Mouse (Mus musculus) layer of hippocampus, postnatal 14 days (tissue): ENCODE results near the gene Nos1ap. TPM values are rescaled to one million over a fixed set of nuclear protein-coding genes. Genes with fewer than 3 reads are reported as not detected.

Experiments used
- DNase-seq, 2 experiments: peaks; one replicate each; pipeline ENCODE4 v3.0.0; 2021 to 2022; ENCODE audit warnings: low spot score in 2 of 2, mixed read lengths in 1 of 2
- total RNA-seq, 2 experiments: library from RNA; stranded (reverse); gene quantifications; 2 replicates each; pipeline ENCODE4 v1.2.3; 2021

Nos1ap gene
- total RNA-seq, 2 experiments from 2014 or later = 127 to 160 TPM

DNA sequence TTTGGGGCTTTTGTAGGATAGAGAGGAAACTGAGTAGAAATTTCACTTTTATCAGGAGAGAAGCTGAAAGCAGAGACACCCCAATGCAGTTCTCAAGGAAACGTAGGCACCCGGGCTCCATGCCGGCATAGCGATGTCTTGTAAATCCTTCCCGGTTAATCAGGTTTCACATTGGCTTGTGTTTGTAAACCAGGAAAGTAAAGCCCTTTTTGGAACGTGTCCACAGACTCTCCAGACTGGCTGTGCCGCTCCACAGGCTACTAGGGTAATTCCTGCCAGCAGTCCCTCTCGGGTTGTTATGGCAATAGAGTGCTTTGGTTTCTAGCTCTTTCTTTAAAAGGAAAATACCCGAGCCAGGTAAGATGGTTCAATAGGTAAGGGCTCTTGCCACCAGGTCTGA, 40.6 kb downstream of the Nos1ap start:
- DNase-seq = peak; percentile 48 to 71

DNA sequence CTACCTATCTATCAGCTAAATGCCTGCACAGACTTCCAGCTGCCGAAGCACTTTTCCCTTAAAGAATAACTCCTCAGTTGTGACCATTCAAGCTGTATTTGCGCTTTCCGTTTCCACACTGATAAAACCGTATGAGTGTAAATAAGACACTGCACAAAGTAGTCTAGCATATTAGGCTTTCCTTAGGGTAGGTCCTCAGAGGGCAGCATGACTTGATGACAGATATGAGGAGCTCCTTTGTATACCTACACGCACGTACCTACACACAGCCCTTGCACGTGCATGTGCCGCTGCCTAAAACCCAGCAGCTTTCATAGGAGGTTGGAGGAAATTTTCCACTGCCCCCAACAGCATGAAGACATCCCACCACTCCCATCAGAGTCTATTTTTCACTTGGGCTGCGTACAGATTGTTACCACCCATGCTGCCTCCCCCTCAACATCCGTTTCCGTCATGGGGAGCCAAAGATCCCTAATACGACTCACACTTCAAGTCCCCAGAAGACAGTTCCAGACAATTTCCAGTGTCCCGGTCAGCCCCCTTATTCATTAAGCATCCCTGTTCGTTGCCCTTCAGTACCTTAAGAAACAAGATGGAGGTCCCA, 41.4 kb downstream of the Nos1ap start:
- peak; percentile 39 to 69 for DNase-seq

DNA sequence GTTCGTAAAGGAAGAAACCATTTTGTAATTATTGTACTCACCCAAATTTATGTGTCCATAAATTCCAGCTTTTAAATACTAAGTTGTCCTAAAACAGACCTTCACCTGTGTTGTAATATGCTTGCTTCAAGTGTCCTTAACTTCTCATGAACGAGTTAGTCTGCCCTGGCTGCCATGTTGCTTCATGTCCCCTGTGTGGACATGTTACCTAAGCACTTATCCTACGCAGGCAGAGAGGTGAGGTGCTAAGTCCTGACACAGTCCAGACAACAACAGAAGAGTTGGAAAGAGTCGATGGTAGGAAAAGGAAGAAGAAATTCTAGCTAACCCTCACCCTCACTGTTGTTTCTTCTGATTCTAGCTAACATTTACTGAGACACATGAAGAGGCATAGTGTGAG, 43.4 kb downstream of the Nos1ap start:
- no peak for DNase-seq

DNA sequence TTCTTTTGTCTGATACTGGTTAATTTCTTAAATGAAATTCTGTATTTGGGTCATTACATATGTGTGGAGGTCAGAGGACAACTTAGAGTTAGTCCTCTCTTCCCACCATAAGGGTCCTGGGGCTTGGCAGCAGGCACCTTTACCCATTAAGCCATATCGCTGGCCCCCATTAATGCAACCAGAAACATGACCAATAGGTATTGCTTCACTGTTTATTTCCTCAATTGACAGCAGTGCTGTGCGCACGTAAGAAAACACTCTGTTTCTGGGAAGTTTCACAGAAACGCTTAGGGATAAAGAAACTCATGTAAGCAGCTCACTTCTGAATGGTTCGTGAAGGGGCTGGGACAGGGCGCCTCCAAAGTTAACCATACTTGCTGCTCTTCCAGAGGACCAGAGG, 44.4 kb downstream of the Nos1ap start:
- no peak for DNase-seq

DNA sequence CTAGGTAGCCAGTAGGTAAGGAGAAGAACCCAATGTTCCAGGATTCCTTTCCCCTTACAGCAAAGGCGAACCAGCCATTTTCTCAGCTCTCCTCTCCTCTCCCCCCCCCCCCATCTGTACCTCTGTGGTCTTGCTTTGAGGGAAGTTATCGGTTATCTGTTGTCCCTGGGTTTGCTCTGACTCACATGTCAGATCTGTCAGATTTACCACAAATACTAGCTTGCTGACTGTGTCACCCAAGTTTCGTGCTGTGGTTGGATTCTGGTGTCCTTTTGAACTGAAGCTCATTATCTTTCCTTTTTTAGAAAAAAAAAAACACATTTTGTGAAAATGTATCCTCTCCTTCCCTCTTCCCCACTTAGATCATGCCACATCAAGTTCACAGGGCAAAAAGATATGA, 50.2 kb downstream of the Nos1ap start:
- DNase-seq = no peak

DNA sequence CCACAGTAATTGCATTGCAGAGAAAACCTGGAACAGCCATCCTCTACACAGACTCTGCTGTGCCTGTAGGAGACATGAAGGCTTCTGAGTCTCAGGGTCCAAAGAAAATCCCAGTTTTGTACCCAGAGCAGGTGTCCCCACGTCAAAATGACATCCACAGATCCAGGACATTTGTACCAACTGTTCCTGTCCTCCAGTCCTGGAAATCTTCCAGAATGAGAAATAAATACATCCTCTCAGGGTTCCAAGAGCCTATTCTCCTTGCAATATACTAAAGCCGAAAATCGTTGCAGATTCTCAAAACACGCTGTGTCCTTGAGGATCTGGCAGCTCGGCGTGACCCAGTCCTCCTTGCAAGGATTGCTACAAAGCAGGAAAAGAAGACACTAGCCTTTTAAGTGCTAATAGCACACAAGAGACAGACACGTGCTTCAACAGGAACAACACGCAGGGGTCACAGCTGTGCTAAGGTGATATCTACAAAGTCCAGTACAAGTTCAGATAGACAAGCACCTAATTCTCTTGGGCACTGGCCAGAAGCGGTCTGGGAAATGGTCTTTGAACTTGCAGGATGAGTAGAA, 51.1 kb downstream of the Nos1ap start:
- peak in 1 of 2 experiments; percentile 44 for DNase-seq

DNA sequence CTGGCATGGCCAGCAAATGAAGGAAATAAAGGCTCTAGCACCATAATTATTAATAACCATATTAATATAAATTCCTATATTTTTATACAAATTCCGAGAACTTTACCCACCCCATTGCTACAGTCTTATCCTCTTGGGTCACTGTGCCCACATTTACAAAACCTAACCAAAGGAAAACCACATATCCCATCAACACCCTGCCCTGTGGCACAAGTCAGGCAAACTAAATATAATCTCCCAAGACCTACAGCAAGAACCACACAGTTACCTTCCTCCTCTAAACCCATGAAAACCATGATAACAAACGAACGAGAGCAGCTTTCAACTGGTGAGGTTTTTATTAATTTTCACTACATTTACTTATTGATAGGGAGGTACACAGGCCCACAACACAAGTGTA, 53.3 kb downstream of the Nos1ap start:
- no peak for DNase-seq

DNA sequence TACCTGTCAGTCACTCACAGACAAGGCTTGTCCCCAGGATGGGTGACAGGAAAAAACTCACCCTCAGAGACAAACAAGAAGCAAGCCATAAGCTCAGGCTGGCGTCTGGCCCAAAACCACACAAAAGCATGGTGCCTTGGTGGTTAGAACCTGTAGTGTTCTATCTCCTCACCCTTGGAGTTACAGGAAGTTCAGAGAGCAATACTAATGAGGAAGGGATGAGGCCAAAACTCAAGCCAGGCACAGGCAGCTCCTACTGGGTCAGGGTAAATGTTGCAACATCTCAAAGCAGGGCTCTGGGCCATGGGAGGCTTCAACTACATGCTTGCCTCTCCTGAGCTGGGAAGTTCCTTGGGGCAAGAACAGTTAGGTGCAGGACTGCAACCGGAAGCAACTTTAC, 54.4 kb downstream of the Nos1ap start:
- no peak for DNase-seq

DNA sequence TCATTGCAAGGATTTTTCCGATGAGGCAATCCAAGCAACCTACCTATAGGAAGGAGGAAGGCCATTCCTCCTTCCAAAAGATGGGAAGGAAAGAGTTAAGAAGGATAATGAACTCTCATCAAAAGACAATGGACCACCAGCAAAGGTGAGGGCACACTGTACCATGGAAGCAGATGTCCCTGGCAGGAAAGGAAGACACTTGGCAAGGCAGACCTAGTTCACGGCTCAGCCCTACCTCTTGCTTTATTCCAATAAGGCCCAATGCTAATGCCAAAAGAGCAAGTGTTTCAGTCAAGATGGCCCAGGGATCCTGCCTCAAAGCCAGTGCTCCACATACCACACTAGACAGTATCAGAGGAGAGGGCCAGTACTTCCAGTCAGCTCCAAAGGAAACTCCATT, 58.4 kb downstream of the Nos1ap start:
- DNase-seq = no peak

DNA sequence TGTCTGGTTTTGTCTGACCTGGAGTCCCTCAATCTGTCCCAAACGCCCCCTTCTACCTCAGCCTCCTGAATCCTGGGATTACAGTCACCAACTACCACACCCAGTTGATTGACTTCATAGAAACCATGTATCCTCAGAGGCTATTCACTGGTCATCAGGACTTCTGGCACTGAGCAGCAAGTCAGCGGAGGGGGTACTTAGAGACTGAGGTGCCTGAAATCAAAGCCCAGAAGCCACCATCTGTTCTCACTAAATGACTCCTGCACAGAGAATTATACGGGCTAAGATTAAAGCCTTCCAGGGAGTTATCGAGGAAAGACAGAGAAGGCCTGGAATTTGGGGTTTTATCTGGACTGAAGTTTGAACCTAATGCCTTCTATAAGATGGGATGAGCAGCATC, 59.2 kb downstream of the Nos1ap start:
- DNase-seq = no peak

DNA sequence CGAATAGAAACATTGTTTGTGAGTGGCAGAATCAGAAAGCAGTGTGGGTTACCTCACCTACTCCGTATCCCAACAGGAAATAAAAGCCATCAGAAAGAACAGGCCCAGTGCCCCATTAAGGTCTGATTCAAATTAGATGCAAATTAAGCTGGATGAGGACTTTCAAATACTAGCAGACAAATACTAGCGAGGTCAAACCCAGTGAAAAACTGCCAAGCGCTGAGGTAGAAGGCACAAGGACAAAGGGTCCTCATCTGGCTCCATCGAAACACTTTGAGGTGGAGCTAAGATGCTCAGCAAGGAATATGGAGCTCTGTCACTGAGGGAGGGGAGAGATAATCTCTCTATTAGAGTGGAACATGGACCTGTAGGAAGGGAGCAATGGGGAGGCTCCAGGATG, 66.8 kb downstream of the Nos1ap start:
- DNase-seq = no peak

DNA sequence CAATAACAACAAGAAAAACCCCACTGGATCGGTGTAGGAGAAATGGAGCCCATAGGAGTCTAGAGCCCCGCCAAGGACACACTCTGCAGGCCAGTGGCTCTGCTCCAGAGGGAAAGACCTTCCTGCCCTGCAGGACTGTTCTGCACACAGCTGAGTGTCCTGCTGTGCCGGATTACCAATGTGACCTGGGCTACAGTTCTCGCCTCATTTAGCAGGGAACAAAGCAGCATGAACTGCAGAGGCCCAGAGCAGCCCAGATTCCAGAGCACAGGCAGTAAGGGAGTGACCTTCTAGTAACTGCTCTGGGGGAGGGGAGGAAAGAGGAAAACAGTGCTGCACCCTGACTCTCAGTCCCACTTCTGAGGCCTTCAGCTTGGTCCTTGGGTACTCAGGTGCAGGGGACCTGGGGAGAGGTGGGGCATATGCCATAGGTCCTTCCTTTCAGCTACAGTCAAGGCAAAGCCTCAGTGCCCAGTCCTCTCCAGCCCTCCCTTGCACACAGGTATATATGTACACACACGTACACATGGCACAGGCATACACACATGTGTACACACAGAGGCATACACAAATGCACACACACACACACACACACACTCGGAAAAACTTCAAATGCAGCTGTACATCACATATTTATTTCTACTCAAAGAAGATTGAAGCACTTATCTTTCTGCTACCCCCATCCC, 68.0 kb downstream of the Nos1ap start:
- DNase-seq = no peak

DNA sequence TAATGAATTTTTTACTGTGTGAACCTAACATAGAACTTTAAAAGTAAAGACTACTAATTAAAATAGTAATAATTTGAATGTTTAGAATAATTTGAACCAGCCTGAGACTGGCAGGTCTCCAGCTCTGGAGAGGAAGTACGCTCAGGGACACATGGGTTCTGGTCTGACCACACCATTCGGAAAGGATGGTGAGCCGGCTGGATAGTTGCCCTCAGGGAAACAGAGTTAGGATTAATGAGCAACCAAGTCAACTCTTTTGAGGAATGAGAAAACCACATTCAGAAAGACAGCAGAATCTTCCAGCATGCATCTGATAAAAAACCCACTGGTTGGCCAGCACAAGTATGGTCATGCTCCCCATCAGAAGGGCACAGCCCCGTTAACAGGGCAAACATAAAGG, 69.5 kb downstream of the Nos1ap start:
- no peak for DNase-seq

DNA sequence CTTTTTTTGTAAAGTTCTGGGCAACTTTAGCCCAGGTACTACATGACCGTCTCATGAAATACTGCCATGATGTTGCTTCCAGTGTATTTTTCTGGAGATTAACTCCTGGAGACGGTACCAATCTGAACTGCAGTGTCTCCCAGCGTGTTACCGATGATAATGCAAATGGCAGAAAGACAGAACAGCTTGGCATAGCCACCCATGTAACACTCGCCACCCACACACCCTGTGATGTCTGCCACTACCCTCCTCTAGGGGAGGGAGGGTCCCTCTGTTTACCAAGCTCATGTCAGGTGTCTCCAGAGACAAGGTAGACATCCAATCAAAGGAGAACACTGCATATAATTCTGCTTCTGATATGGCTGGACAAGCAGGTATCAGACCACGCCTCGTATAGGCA, 70.0 kb downstream of the Nos1ap start:
- DNase-seq = no peak

DNA sequence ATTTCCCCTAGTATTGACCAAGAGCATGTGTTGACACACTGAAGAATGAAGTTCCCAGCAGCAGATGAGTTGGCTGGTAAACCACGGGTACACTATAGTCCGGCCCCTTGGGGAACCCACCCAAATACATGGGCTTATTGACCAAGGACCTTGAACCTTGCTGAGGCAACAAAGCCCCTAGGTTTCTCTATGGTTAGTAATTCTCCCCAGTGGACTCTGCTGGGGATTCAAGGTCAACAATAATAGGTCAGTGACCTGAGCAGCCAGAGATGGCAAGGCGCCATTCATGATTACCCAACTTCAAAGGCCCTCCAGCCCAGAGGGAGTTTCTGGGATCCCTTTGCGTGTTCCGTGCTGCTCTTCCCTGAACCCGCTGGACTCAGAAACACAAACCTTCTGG, 73.5 kb downstream of the Nos1ap start:
- no peak for DNase-seq

DNA sequence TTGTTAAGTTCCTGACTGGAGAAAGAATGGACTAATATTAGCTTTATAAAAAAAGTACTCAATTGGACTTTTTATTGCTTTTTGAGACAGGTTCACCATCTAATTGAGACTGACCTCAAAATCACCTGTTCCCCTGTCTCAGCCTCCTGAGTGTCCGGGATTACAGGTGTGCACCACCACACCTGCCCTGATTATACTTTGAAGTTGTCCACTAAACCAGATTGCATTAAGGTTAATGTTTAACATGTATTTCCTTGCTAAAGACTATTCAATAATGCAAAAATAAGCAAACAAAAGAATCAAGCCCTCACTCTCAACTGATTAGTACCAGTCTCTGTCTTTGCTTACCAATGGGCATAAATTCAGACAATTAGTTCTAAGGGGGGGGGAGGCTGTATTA, 74.2 kb downstream of the Nos1ap start:
- no peak for DNase-seq

DNA sequence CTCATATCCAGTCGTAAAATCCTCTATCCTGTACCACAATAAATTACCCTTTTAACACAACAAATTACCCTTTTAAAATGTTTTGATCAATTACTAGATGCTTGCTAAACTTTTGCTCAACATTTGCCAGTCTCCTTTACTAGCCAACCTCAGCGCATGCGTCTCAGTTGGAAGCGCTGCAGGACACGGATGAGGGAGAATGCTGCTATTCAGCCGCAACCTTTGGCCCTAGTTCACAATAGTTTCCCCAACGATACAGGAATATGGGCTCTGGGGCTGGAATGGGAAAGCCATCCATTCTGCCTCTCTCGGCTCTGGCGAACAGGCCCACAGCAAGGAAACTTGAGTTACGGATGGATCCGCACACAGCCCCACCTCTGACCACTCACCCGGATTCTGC, 75.4 kb downstream of the Nos1ap start:
- DNase-seq = no peak

DNA sequence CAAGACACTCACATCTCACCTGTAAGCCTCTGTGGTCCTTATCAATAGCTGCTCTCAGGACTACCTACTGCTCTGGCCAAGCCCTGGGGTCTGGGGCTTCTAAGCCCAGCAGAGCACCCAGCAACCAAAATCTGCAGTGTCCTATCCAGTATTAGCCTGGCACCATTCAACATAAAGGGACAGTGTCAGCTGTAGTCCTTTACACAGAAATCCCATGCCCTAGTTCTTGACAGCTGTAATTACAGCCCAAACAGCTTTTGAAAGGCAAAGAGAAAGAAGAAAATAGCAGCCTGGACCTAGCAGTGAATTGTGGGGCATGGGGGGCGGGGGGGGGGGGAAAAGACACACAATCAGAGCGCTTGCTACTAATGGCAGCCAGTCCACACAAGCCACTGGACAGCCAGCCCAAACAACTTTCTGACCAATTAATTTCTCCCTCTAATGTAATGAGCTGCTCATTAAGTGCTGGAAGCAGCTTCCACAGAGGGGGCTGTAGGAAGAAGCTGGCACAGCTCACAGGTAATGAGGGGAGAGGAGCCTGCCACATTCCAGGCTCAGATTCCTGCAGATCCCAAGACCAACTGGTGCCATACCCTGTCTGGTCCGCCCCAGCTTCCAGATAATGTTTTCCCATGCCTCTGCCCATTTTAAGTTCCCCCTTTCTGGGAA, 77.1 kb downstream of the Nos1ap start:
- no peak for DNase-seq

DNA sequence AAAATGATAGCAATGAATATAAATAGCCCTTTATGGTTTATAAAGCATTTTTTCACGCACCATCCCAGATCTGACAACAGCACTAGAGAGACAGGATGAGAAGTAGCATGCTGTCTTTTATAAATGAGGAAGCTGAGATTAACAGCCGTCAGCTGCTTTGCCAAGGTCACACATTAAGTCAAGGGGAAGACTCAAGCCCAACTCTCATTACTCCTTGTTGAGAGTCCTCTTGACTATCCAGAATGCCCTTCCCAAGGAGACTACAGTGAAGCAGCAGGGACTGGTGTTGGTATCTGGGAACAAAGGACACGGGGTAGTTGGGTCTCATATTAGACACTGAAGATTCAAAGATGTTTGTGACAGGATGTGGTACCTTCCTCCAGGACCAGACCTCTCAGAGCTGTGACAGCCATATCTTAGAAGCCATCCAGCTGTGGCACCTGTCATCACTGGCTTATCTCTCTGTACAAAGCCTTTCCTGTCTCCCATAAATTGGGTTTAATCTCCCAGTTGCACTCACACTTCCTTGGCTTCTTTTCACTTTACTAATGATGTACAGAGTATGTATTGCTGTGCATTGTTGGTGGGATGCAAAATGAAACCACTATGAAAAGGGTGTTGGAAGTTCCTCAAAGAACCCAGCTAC, 78.9 kb downstream of the Nos1ap start:
- DNase-seq = no peak

DNA sequence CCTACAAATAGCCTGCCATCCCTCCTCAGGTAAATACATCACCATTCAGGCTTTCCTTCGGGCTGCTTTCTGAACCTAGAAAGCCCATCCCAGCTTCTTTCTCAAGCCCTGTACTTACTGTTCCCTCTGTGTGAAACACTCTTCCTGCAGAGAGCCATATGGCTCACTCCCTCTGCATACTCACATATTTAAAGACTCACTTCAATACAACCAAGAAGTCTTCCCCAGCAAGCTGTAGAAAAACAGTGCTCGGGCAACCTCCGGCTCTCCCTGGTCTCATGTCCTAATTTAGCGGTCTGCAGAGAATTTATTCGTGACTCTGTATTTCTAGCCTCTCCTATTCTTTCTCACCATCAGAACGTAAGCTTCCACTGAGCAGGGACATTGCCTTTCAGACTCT, 83.4 kb downstream of the Nos1ap start:
- DNase-seq = no peak

DNA sequence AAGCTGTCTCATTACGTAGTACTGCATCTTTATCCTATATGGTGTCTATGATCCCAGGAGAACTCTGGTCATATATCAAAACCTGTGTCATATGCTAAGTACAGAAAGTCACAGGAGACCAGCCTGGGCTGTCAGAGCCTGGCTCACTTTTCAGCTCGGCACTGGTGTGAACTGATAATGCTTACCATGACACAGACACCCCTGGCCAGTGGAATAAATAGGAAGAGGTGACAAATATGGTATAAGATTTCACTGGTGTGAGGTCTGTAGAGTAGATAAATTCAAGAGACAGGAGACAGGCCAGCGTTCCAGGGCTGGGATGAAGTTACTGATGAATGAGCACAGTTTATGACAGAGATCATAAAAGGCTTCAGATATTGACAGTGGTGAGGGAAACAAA, 84.6 kb downstream of the Nos1ap start:
- no peak for DNase-seq

DNA sequence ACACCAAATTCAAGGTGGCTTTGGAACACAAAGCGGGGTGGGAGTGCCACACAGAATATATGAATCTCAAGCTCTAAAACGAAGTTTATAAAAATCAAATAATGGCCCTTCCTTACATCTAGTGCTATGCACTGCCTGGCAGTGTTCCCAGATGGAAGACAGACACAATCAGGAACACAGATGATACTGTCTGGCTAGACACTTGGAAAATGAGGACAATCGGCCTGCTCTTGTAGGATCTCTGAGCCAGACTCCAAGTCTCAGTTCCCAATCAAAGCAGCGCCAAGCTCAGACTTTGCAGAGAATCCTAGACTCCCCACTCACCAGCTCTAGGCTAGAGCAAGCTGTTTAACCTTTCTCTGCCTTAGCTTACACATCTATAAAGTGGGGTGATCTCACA, 85.3 kb downstream of the Nos1ap start:
- DNase-seq = no peak
